Mouse (Mus musculus) right cerebral cortex, adult 18-20 months (tissue): ENCODE measurements around the gene Chst10.

ENCODE experiments used
- DNase-seq: peaks from one replicate; pipeline ENCODE4 v3.0.0; 2022; ENCODE audit warnings: mixed read lengths

Chst10 gene

DNA sequence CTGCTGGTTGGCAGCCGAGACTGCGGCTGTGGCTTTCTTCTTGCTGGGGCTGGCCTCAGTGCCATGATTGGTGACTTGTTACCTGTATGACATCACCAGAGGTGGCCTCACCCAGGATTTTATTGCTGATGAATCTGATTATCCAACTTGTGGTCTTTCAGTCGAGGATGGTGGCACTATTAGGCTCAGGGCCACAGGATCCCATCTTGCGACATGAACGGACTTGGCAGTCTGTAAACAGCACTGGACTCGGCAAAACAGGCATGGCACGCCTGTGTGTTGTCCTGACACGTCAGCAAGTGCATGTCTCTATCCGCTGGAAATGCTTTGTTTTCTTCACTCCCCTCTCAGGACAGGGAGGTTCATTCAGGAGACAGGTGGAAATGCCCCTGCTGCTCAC is 33.6 kb downstream of the Chst10 start:
- no peak for DNase-seq

DNA sequence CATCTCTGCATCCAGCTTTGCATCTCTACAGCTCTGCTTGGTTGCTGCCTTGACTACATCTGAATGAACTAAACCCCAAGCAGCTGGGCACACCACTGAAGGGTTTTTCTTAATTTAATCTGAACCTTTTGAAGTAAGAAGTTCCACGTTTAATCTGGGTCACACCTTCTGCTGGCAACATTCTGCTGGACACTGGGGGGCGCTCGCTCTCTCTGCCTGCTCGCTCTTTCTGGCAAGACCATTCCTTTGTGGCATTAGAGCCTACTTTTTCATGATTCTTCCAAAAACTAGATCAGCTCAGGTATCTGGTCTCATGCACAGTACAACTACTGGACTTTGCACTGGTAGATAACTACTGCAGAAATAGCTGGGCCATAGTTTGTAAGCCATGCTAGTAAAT is 35.7 kb downstream of the Chst10 start:
- peak; percentile 34 for DNase-seq

DNA sequence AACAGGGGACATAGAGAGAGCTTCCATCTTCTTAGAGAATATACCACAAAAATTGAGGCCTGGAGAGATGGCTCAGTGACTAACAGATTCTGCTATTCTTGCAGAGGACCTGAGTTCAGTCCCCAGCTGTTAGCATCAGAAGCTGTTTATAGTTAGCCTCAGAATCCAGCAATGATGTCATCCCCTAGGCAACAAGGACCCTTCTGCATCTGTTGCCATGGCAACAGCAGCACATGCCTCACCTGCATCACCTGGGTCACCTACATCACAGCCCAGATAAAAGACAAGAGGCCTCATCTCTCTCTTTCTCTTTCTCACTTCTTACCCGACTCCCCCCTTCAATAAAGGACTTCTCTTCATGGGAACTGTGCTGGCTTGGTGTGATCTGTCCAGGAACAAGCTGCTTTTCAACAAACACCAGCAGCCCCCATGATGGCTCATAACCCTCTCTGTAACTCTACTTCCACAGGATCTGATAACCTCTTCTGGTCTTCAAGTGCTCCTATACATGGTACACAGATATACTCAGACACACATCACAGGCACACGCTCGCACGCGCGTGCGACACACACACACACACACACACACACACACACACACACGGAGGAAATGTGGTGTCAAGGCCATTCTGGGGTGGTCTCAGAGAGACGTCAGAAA is 37.0 kb downstream of the Chst10 start:
- no peak for DNase-seq

- DNase-seq: no peak
Measured at GRCm38 (mm10) chr1:38860207-38860606, 37.8 kb downstream of the Chst10 start.

DNA sequence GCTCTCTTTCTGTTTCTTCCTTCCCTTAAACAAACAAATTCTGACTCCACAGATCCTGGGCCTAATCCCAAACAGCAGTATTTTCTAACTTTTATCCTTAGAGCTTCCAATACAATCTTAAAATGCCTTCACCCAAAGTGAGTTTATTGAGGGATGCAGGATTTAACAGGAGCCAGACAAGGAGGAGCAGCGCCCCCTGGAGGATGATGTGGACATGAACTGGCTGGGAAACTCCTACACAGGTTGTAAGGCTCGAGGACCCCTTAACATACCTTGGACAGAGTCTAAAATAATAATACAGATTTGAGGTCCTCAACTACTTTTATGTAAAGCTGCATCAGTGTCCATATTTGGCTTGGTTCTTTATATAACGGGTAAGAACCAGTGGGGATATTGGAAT is 41.8 kb downstream of the Chst10 start:
- DNase-seq: peak; percentile 70

DNA sequence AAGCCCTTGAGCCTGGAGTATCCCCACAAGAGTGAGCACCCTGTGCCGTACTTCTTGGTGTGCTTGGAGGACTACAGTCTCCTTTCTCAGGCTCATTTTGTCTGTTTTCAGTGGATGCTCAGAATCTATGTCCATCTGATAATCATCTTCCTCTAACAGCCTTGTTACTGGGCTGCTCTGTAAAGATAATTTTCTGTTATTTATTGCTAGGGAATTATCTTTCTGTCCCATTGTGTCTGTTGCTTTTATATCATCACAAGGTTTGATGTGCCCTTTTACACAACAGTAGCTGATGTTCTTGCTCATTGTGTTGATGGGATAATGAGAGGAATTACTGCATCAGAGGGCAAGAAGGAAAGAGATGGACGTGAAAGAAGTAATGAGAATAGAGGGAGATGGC is 45.7 kb downstream of the Chst10 start:
- no peak for DNase-seq

GRCm38 (mm10) chr1:38850650-38851049 is 47.3 kb downstream of the Chst10 start:
- DNase-seq: no peak

DNA sequence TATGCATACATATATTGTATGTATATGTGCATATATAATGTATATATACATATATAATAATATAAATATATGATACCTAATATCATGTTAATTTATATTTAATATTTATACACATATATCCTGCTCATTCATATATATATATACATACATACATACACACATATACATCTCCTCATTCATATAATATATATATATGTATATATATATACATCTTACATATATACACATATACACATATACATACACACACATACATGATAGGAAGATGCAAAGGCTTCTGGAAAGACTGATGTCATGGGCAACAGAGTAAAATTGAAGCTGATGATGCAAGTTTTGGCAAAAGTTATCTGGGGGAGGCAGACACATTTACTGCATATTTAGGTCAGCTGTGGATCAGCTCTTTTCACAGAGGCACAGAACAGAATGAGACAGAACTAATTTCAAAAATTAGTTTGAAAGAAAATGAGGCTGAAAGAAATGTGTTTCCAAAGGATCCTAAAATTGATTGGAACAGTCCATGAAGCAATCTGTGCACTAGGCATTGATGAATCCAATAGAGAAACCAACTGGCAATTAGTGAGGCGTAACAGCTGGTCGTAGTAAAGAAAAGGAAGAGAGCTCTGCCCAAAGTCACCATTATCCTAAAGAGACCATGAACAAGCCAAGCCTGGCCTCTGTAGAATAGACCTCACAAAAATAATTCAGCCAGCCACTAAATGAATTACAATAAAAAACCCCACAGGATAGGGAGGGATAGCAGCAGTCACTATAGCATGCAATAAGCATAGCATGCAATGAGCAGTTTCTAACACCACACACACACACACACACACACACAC is 49.3 kb downstream of the Chst10 start:
- DNase-seq: peak; percentile 46

DNA sequence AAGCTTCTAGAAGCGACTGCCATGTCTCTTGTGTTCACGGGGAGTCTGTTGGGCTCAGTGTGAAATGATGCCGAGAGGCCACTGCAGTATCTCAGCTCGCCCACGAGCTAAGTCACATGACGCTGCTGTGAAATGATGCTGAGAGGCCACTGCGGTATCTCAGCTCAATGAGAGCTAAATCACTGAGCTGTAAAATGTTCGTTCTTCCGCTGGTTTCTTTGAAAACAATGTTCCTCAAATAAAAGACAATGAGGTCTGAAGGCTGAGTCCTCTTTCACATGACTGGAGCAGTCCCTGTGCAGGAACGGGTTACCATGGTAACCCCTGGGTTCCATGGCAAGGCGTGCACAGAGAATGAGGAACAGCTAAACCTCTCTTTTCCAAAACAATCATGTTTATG is 50.0 kb downstream of the Chst10 start:
- DNase-seq: peak; percentile 67

GRCm38 (mm10) chr1:38843275-38843674 is 54.7 kb downstream of the Chst10 start:
- DNase-seq: no peak

DNA sequence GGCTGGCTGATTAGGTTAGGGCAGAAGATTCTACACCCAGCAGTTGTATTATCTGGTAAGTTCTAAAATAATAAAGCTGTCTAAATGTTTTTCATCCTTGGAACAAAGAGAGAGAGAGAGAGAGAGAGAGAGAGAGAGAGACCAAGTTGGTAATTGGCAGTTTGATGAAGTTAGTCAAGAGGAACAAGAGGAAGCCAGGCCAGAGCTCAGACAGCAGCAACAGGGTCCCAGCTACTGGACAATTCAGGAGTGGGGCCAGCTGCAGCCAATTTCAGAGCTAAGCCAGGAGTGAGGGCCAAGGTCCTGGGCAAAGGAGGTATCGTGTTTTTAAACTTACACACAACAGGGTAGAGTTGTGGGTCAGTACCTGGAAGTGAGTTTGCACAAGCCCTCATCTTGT is 55.1 kb downstream of the Chst10 start:
- no peak for DNase-seq

- no peak for DNase-seq
Measured at GRCm38 (mm10) chr1:38839944-38840343, 58.0 kb downstream of the Chst10 start.

DNA sequence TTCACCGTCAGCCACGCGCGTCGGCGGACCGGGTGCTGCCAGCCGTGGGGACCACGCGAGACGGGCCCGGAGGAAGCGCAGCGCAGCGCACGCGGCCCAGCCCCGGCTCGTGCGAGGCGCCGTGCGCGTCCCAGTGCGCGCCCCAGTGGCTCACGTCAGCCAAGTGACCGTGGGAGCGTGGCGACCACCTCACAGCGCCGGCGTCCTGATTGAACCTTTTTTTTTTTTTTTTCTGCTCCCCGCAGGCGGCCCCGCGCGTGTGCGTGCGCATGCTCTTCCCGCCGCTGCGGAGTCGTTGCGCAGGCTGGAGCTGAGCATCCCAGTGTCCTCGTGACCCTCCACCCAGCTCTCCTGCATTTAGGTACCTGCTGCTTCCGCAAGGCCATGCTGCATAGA is 61.5 kb downstream of the Chst10 start, which contains the start of gene Lonrf2:
TSS of gene Lonrf2 (minus strand) at position 235 of the 396 bp plus-strand sequence.
- DNase-seq: peak; percentile 85

DNA sequence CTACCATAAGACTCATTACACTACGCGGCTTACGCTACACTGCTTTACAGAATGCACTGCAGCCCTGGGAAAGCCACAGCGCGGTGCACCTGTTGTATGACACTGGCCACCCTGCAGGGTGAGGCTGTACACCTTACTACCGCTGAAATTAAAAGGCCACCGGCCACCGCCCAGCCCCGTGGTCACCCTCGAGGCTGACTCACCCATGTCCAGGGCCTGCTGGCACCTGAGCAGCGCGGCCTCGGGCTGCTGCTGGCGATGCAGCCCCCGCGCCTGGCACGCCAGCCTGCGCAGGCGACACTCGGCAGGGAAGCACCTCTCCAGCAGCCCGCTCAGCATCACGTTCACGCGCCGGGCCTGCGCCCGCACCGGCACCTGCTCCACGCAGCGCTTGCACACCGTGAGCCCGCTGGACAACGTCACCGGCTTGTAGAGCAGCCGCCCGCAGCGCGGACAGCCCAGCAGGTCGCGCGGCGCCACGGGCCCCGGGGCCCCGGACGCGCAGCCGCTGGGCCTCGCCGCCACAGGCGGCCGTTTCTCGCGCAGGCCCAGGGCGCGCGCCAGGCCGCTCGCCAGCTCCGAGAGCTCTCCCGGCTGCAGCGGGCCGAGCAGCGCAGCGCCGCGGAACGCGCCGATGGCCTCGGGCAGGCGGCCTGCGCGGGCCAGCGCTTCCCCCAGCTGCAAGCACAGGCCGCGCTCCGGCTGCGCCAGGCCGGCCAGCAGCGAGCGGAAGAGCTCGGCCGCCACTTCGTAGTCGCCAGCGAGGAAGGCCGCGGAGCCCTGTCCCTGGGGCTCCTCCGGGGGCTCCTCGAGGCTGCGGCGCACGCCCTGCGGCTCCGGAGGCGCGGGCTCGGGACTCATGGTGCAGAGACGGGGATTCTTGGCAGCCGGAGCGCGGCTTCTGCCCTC is 62.1 kb downstream of the Chst10 start:
- DNase-seq: peak; percentile 73

DNA sequence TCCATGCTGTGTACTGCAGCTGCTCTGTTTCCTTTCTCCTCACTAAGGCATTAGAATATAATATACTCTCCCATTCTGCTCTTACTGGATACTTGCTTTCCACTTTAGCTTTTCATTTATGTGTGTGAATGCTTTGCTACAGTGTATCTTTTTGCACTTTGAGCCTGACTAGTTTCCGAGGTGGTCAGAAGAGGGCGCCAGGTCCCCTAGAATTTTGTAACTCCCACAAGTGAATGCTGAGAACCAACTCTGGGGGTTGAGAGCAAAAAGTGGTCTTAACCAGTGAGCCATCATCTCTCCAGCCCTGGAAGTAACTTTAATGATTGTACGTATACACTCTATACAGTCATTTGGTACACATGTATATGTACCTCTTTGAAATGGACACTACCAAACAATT is 63.1 kb downstream of the Chst10 start:
- DNase-seq: peak; percentile 52

DNA sequence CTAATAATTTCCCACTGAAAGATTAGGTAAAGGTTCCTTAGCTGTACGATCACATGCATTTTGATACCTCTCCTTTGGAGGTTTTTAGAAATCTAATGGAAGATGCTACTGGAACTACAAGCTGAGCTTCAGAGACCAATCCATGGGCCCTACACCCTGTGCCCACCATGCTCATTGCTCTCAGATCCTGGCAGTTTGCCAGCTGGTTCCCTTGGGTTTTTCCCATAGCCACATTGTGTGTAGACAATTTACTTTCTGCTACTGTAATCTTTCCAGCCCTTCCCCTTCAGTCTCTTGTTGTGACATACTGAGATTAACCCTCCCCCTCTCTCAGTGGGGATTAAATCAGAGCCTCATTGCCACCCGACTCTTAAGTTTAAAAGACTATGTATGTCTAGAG is 73.0 kb downstream of the Chst10 start:
- no peak for DNase-seq

- DNase-seq: no peak
Measured at GRCm38 (mm10) chr1:38823851-38824250, 74.1 kb downstream of the Chst10 start.

DNA sequence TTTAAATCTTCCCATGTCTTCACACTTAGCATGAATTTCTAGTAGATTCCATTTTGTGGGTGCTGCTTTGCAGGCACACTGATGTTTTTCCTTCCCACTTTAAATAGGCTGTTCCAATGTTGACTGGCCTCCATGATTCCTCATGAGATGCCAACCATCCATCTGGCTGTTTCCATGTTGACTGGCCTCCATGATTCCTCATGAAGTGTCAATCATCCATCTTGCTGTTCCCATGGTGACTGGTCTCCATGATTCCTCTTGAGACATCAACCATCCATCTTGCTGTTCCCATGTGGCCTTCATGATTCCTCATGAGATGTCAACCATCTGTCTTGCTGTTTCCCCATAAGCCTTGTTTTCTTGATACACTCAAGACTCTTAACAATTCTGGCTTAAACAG is 78.3 kb downstream of the Chst10 start:
- no peak for DNase-seq

GRCm38 (mm10) chr1:38817671-38818070 is 80.3 kb downstream of the Chst10 start:
- no peak for DNase-seq

GRCm38 (mm10) chr1:38817268-38817667 is 80.7 kb downstream of the Chst10 start:
- no peak for DNase-seq

DNA sequence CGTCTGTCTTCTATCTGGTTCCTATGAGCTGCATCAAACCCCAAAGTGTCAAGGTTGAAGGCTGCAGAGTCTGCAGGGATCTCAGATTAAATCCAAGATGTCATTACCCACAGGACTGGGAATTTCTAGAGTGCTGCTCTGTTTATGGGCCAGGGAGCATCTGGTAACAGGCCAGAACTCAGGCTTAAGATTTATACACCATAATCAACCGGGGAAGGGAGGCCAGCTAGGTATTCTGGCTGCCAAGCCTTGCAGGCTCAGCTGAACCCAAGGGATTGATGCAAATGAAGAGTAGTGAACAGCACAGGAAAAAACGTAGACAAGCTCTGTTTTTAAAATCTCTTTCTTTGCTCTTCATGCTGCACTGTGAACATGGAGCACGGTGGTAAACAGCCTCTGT is 81.7 kb downstream of the Chst10 start:
- no peak for DNase-seq
